Mouse (Mus musculus): ENCODE data around the gene Car15.

Gene Car15

GRCm38 (mm10) chr16:17838051-17838450 is at the start of gene Car15:
TSS of gene Car15 (minus strand) at chr16:17838364.
- no peak for DNase-seq (ENCODE audit: low read depth, low spot score)

GRCm38 (mm10) chr16:17884116-17884515 is 46.0 kb upstream of the Car15 start:
- DNase-seq (ENCODE audit: low read depth, low spot score) = peak; percentile 62

DNA sequence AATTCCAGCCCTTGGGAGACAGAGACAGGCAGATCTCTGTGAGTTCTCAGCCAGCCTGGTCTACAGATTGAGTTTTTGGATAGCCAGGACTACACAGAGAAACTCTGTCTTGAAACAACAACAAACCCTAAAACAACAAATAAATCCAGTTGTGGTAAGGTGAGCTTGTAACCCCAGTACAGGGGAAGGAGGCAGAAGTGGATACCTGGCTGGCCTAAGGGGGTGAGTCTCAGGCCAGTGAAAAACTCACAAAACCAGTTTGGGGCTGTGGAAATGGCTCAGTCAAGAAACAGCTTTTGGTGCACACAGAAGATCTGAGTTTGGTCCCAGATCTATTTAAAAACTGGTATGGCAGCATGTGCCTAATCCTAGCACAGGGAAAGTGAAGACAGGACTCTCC is 44.0 kb upstream of the Car15 start:
- DNase-seq (ENCODE audit: low read depth, low spot score) = no peak

DNA sequence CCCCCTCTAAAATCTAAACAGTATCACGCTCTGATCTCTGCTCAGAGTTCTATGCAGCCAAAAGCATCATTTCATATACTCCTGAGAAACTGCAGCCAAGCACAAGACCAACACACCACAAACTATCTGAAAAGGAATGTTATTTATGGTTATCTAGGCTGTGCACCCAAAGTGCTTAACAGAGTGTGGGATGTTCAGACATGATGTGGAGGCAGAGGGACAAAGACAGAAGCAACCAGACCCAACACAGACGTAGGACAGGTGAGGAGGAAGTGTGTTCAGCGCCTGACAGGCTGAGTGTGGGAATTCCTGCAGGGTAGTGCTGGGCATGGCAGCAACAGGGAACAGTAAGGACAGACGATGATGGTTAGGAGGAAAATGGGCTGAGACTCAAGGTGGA is 41.4 kb upstream of the Car15 start:
- no peak for DNase-seq (ENCODE audit: low read depth, low spot score)

GRCm38 (mm10) chr16:17876096-17876495 is 37.9 kb upstream of the Car15 start:
- DNase-seq (ENCODE audit: low read depth, low spot score) = no peak

GRCm38 (mm10) chr16:17875174-17875573 is 37.0 kb upstream of the Car15 start:
- DNase-seq (ENCODE audit: low read depth, low spot score) = no peak

- no peak for DNase-seq (ENCODE audit: low read depth, low spot score)
Measured at GRCm38 (mm10) chr16:17872995-17873394, 34.8 kb upstream of the Car15 start.

DNA sequence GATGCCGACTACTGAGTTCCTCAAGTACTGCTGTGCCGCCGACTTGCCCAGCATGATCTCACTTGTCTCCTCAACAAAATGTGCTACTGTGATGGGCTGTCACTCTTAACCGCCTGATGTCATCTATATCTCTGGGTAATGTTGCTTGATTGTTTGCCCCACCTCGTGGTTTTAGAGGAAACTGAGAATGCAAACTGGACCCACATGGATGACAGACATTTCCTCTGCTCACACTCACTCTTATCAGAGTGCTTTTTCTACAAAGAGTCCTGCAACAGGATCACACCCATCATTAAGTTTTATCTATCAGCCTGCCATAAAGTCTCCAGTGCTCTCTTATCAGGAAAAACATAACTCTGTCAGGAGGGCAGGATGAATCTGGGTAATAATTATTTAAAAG is 33.1 kb upstream of the Car15 start:
- DNase-seq (ENCODE audit: low read depth, low spot score) = no peak

- peak; percentile 75 for DNase-seq (ENCODE audit: low read depth, low spot score)
Measured at GRCm38 (mm10) chr16:17865770-17866169, 27.6 kb upstream of the Car15 start.

- DNase-seq (ENCODE audit: low read depth, low spot score) = no peak
Measured at GRCm38 (mm10) chr16:17865293-17865692, 27.1 kb upstream of the Car15 start.

- peak; percentile 50 for DNase-seq (ENCODE audit: low read depth, low spot score)
Measured at GRCm38 (mm10) chr16:17858592-17858991, 20.4 kb upstream of the Car15 start.

DNA sequence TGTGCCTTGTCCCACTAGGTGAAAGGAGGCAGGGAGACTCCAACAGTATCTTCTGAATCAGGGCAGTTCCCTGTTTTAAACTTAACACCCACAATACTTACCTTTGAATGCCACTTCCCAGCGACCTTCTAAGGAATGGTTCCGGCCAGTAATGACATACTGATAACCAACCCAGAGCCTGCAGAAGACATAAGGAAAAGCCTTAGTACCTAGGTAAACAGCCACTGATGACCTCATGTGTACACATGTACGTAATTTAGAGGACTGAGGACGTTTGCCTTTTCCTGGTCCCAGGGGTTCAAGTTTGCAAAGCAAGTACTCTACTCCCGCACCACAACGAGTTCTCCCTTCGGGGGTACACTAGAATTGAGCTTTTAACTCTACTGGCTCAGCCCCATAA is 19.0 kb upstream of the Car15 start:
- no peak for DNase-seq (ENCODE audit: low read depth, low spot score)

DNA sequence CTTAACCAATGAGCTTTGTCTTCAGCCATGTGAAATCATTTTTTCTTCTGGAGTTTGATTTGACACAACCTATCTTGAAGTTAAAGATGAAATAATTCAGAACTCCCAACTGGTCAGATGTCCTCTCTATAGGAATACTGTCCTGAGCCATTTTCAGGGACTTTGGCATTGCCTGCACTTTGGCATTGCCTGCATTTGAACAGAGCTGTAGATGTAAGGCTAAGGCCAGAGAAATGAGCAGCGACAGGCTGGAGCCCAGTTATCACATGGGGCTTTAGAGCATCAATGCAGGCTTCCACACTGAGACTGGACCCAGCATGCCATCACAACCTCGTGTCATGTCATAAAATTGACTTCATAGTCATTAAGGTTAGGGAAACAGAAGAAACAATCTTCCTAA is 15.1 kb upstream of the Car15 start:
- no peak for DNase-seq (ENCODE audit: low read depth, low spot score)

DNA sequence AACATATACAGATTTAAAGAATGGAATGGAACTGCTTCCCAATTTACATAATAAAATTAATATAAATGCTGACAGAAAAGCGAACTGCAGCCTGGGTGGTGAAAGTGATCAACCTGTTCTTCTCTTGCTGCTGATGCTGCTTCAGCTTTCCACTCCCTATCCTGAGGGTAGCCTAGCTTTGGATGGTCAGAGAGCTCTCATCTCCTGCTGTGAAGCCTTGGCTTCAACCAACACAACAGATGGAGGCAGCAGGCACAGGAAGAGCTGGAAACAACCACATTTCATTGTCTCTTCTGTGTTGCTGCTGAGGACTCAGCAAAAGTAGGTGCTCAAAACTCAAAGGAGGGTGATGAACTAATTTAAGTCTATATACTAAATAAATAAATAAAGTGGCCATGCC is 13.7 kb upstream of the Car15 start:
- DNase-seq (ENCODE audit: low read depth, low spot score) = no peak

DNA sequence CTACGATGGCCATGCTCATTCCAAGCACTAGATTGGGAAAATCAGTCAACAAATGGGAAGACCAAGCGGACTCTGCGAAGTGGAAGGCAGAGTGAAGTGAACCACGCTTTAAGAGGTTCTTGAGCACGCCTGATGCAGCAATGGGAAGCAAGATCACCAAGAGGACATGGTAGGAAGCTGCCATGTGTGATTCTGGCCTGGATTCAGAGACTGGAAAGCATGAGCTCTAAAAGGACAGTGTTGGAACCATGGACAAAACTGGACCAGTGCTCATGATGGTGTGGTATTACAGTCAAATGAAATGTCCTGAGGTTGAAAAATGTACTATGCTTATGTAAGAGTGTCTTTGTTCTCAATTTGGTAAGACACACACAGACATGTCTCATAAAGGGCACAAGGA is 13.2 kb upstream of the Car15 start:
- DNase-seq (ENCODE audit: low read depth, low spot score) = no peak

DNA sequence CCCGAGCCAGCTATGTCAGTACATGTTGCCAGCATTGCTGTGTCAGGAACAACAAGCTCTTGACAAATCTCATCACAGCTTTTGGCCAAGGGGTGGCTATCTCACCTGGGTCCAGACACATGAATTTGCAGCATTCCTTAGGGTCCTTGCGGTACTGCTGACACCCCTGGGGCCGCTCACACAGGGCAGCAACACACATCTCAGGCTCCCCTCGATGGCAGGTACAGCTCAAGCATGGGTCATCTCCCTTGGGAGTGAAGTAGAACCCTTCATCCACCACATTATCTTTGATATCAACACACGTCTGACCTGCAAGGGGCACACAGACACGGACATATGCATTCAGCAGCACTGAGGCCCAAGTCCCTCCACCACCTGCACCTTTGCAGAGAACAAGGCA is 11.3 kb upstream of the Car15 start:
- no peak for DNase-seq (ENCODE audit: low read depth, low spot score)

DNA sequence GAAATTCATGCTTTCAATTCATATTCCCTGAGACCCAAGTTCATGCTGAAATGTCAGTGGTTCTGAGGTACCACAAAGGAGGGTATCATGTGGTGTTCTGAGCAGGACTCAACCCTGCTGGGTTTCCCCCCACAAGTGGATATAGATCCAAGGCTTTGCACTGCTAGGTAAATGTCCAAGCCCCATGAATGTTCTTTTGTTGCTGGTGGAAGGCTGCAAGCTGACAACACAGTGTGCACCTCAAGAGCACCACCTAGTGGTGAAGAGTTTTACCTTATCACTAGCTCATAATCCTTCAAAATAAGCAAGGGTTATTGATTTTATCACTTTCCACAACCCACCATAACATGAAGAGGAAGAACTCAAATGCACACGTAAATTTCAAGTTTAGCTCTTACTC is 10.8 kb upstream of the Car15 start:
- DNase-seq (ENCODE audit: low read depth, low spot score) = peak; percentile 59

GRCm38 (mm10) chr16:17848431-17848830 is 10.3 kb upstream of the Car15 start:
- DNase-seq (ENCODE audit: low read depth, low spot score) = no peak

- DNase-seq (ENCODE audit: low read depth, low spot score) = no peak
Measured at GRCm38 (mm10) chr16:17843701-17844365, 5.7 kb upstream of the Car15 start.

- no peak for DNase-seq (ENCODE audit: low read depth, low spot score)
Measured at GRCm38 (mm10) chr16:17842437-17842836, 4.3 kb upstream of the Car15 start.

DNA sequence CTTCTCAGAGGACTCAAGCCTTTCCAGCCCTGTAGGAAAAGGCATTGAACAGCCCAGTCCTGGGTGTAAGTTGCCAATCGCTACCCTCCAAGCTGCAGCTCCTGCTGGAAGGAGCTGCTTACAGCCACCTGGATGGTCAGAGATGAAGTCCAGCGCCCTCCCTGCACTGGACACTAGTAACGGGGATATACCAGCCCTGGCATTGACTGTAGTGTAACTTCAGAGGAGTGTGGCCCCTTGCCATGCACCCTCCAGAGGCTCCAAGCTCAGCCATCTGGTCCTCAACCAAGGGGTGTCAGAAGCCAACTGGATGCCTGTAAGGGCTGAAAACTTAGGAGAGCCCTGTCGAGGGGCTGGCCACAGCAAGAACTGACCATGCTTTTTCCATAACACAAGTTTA is 1.8 kb upstream of the Car15 start:
- DNase-seq (ENCODE audit: low read depth, low spot score) = no peak

DNA sequence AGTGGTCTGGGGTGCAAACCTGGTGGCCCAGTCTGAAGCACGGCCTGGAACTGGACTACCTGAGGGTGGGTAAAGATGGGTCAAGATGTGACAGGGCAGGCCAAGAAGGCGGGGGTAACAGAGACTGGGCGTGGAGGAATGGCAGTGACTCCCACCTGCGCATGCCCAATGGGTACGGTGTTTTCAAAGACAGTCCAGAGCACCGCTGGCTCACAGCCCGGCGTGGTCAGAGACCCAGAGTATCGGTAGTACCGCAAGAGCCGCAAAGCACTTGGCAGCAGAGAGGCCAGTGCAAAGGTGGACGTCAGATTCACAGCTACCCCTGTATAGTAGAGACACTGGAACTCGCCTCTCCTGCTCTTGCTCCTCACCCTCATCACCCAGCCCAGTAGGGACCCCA is 2.7 kb downstream of the Car15 start:
- no peak for DNase-seq (ENCODE audit: low read depth, low spot score)

- no peak for DNase-seq (ENCODE audit: low read depth, low spot score)
Measured at GRCm38 (mm10) chr16:17834543-17834942, 3.6 kb downstream of the Car15 start.
